Mouse (Mus musculus): ENCODE measurements around the gene Tpst2.

Gene Tpst2

GRCm38 (mm10) chr5:112276267-112276873, at the start of gene Tpst2:
Gene Tpst2 (plus strand): TSS chr5:112276691.
- DNase-seq (ENCODE audit: low spot score), result peak; percentile 100

GRCm38 (mm10) chr5:112227354-112227753, 49.1 kb upstream of the Tpst2 start:
- no peak for DNase-seq (ENCODE audit: low spot score)

DNA sequence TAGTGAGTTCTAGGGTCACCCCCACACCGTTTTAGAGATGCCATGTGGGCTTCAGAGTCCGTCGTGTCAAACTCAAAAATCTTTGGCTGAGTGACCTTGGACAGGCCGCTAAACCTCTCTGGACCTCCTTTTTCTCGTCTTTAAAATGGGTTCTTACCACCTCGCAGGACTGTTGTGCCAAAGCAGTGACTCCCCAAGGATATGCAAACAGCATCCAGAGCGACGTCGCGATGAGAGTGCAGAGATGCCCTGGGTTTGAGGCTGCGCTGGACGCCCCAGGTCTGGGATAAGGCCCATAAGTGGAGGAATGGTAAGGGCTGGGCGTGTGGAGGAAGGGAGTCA, 48.6 kb upstream of the Tpst2 start:
- DNase-seq (ENCODE audit: low spot score), result no peak

- no peak for DNase-seq (ENCODE audit: low spot score)
These were observed 48.0 kb upstream of the Tpst2 start for GRCm38 (mm10) chr5:112228240-112229076.

DNA sequence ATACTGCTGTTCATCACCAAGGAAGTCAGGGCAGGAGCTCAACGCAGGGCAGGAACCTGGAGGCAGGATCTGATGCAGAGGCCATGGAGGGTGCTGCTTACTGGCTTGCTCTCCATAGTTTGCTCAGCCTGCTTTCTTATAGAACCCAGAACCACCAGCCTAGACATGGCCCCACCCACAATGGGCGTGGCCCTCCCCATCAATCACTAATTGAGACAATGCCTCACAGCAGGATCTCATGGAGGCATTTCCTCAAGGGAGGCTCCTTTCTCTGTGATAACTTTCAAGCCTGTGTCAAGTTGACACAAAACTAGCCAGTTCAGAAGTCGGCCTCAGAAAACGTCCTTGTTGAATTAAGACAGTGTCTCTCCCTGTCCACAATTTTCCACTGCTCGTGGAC, 40.7 kb upstream of the Tpst2 start:
- no peak for DNase-seq (ENCODE audit: low spot score)

DNA sequence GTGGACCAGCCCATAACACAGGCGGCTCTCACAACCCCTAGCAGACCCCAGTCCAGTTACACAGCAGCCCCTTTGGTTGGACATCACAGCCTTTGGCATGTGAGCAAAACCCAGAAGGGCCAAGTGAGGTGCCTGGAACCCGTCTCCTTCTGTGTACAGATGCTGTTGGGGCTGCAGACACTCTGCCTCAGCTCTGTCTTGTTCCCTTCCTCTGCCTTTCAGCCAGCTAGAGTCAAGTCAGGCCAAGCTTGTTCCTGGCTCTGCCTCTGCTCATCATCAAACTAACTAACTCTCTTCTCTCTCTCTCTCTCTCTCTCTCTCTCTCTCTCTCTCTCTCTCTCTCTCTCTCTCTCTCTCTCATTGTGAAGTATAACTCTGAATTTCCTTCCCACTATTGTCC, 39.9 kb upstream of the Tpst2 start:
- no peak for DNase-seq (ENCODE audit: low spot score)

GRCm38 (mm10) chr5:112237439-112237838, 39.1 kb upstream of the Tpst2 start:
- DNase-seq (ENCODE audit: low spot score), result no peak

GRCm38 (mm10) chr5:112237866-112238570, 38.5 kb upstream of the Tpst2 start:
- no peak for DNase-seq (ENCODE audit: low spot score)

GRCm38 (mm10) chr5:112238781-112239482, 37.6 kb upstream of the Tpst2 start:
- DNase-seq (ENCODE audit: low spot score), result no peak

DNA sequence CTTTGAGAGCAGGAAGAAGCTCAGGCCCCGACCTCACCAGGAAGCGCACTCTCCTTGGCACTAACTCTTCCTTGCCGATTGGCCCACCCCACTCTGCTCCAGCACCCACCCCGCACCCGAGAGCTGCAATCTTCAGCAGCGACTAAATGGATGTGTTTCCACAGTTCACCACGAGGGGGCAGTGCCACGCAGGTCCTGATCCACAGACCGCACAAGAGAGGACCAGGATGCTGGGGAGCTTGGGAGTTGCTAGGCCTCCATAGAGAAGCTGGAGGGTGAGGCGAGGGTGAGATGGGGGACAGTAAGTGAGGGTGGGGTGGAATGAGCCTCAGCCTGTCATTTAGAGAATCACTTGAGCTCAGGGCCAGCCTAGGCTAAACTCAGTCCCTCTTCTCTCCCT, 35.7 kb upstream of the Tpst2 start:
- peak; percentile 77 for DNase-seq (ENCODE audit: low spot score)

GRCm38 (mm10) chr5:112241849-112242248, 34.6 kb upstream of the Tpst2 start:
- no peak for DNase-seq (ENCODE audit: low spot score)

DNA sequence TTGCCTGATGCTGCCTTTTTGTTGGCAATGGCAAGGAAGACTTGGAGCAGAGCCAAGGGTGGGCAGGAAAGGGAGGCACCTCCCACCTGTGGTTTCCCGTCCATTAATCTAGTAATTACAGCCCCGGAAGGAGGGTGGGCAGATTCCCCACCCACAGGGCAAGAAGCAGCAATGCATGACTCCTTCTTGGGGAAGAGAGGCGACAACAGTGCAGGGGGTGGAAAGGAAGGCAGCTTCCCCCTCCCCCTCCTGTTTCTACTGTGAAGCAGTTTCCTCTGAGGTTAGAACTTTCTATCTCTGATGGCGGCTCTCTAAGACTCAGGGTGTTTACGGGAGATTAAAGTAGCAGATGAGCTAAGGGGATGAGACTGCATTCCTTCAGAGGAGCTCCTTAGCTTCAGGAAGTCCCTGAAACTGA, 34.1 kb upstream of the Tpst2 start:
- no peak for DNase-seq (ENCODE audit: low spot score)

- no peak for DNase-seq (ENCODE audit: low spot score)
These were observed 33.5 kb upstream of the Tpst2 start for GRCm38 (mm10) chr5:112243041-112243440.

DNA sequence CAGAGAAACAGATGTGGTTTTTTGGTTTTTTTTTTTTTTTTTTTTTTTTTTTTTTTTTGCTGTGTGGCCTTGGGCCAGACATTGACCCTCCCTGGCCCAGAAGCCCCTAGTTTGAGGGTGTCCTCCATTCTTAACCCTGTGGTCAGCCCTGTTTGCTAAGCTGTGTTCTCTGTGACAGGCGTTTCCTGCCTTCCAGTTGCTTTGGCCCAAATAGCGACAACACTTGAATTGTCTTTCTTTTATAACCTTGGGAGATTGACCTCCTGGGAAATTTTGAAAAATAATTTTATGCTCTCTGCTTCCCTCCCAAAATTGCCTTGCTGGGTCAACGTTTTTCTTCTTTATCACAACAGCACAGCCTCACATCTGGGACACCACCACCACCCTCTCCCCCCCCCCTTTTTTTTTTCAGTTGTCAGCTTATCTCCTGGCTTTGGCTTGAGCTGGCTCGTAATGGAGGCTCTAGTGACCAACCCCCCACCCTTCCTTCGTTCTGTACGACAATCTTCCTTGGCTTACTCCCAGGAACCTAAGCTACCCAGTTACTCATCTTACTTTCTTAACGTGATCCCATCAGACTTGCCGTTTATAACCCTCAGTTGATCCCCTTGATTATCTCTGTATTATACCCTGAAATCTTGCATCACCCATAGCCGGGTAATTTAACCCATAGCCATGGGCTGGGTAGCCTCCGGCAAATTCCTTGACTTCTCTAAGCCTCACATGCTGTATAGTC, 32.8 kb upstream of the Tpst2 start:
- no peak for DNase-seq (ENCODE audit: low spot score)

- DNase-seq (ENCODE audit: low spot score), result no peak
These were observed 32.3 kb upstream of the Tpst2 start for GRCm38 (mm10) chr5:112244275-112244562.

- no peak for DNase-seq (ENCODE audit: low spot score)
These were observed 31.4 kb upstream of the Tpst2 start for GRCm38 (mm10) chr5:112244890-112245615.

GRCm38 (mm10) chr5:112247399-112247798, 29.1 kb upstream of the Tpst2 start:
- DNase-seq (ENCODE audit: low spot score), result no peak

DNA sequence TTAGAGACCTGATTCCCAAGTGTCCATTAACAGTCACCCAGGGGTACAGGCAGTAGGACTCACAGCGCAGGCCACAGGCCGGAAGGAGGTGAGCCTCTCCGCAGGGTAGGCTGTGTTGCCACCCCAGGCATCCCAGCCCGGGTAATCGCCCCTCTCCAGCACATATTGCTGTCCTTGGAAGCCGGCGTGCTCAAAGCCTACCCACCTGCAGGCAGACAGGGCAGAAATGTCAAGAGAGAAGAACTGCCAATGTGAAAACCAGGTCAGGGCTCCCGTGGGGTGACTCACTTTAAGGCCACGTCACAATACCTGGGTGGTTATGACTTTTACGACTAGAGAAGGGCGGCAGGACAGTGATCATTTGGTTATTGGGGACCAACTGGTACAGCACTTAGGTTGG, 27.4 kb upstream of the Tpst2 start:
- DNase-seq (ENCODE audit: low spot score), result no peak

- DNase-seq (ENCODE audit: low spot score), result no peak
These were observed 24.1 kb upstream of the Tpst2 start, which contains the start of gene Cryba4 for GRCm38 (mm10) chr5:112252400-112252799. Gene Cryba4 (minus strand): TSS chr5:112252518.

GRCm38 (mm10) chr5:112253169-112253568, 23.3 kb upstream of the Tpst2 start:
- DNase-seq (ENCODE audit: low spot score), result no peak

DNA sequence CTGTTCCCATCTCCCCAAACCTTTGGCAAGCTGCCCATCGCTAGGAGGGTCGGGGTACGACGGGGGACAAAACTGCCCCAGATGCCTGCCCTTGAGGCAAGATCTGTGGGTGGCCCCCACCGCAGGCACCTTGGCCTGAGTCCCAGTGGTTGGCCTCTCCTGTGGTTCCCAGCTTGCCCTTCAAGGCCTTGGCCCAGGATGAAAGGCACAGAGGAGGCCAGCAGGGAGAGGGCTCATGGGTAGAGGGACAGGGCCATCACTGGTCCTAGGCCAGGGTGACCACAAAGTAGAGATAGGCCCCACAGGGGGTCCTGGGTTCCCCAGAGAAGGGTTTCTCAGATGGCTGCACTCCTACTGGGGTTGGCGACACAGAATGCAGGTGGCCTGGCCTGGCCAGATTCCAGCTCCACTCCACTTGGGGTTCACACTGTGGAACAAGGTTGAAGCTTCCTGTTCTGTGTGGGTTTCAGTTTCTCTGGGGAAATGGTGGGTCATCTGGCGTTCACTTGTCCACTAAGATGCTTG, 22.1 kb upstream of the Tpst2 start:
- DNase-seq (ENCODE audit: low spot score), result no peak
